Mouse (Mus musculus) forebrain, embryonic 12.5 days (tissue): ENCODE measurements around the gene Tnpo2. TPM values are rescaled to one million over a fixed set of nuclear protein-coding genes. Genes with fewer than 3 reads are reported as not detected.
A peak's percentile ranks its signal among the peaks of the same experiment; 100 is the strongest.

Experiments used
- ATAC-seq: fragments of 200-750 bp; cut with Nextera tagmentation; 2 replicates; pipeline ENCODE4 v1.8.0; 2017; ENCODE audit warnings: moderate TSS enrichment; ENCODE audit not compliant: low FRiP score
- H3K27ac ChIP-seq: fragments of 300-500 bp; sonication (generic); 2 replicates; pipeline ENCODE4 v1.5.1; 2016; ENCODE audit warnings: mild to moderate bottlenecking
- H3K27me3 ChIP-seq: fragments of 300-500 bp; sonication (generic); 2 replicates; pipeline ENCODE4 v1.6.1; 2016; ENCODE audit warnings: mild to moderate bottlenecking
- H3K36me3 ChIP-seq: fragments of 300-500 bp; sonication (generic); replicated peaks from 2 replicates; pipeline ENCODE4 v1.6.1; 2016; ENCODE audit warnings: mild to moderate bottlenecking
- H3K4me1 ChIP-seq: fragments of 300-500 bp; sonication (generic); 2 replicates; pipeline ENCODE4 v1.6.1; 2016
- H3K4me2 ChIP-seq: fragments of 300-500 bp; sonication (generic); 2 replicates; pipeline ENCODE4 v1.6.1; 2016; ENCODE audit warnings: mild to moderate bottlenecking, moderate library complexity
- H3K4me3 ChIP-seq: fragments of 300-500 bp; sonication (generic); replicated peaks from 2 replicates; pipeline ENCODE4 v1.5.1; 2016; ENCODE audit warnings: mild to moderate bottlenecking
- H3K9ac ChIP-seq: fragments of 300-500 bp; sonication (generic); 2 replicates; pipeline ENCODE4 v1.6.1; 2016; ENCODE audit warnings: mild to moderate bottlenecking
- H3K9me3 ChIP-seq: fragments of 300-500 bp; sonication (generic); 2 replicates; pipeline ENCODE4 v1.6.1; 2016
- WGBS: fragments of 180-500 bp; shearing (Covaris S2); methylation state at CpG from one replicate; pipeline ENCODE4 v1.1.7; 2016; 5-methylcytosine and 5-hydroxymethylcytosine counted together
- polyA plus RNA-seq: library from polyadenylated mRNA; unstranded; fragments of >200 nt; fragmentation: Nextera tagmentation; extraction: Ambion mirVana; gene quantifications from 2 replicates; pipeline ENCODE4 v1.2.1, GENCODE M21; 2016

The Tnpo2 gene
- polyA plus RNA-seq, 1 experiment from 2014 or later: 45.1 TPM

GRCm38 (mm10) chr8:85059879-85060616, 23.3 kb downstream of the Tnpo2 start, which contains the start of gene Fbxw9:
TSS of gene Fbxw9 (plus strand) at chr8:85060055.
- H3K27ac ChIP-seq: no peak within 1 kb of the TSS

GRCm38 (mm10) chr8:85062603-85063002, 25.9 kb downstream of the Tnpo2 start:
- H3K9ac ChIP-seq: no peak overlapping the region
- H3K36me3 ChIP-seq: peaks cover 17% of the 10 kb centered on the region
- H3K27me3 ChIP-seq: no peaks in the 10 kb centered on the region
- ATAC-seq: no peak
- H3K9me3 ChIP-seq: no peaks in the 10 kb centered on the region
- H3K4me2 ChIP-seq: no peak overlapping the region
- no peak overlapping the region for H3K27ac ChIP-seq
- 95% methylated on average over 4 of the region's 4 CpGs for WGBS
- H3K4me3 ChIP-seq: no peak overlapping the region
- peaks cover 19% of the 10 kb centered on the region for H3K4me1 ChIP-seq

More at GRCm38 (mm10) chr8:85059879-85060616, 23.3 kb downstream of the Tnpo2 start, which contains the start of gene Fbxw9:
- Histone ChIP-seq H3K9me3 (no peaks in the 10 kb centered on the region), H3K27me3 (no peaks in the 10 kb centered on the region), H3K4me3 (peak within 1 kb of the TSS; percentile 65), H3K4me1 (peaks cover 19% of the 10 kb centered on the region), H3K4me2 (peak within 1 kb of the TSS; percentile 96), H3K36me3 (peaks cover 25% of the 10 kb centered on the region), H3K9ac (peak within 1 kb of the TSS; percentile 64)
- ATAC-seq: peak; percentile 91
- WGBS: under 1% methylated on average over 52 of the region's 53 CpGs

GRCm38 (mm10) chr8:85065213-85065612, 28.5 kb downstream of the Tnpo2 start:
- H3K4me2 ChIP-seq: no peak overlapping the region
- no peaks in the 10 kb centered on the region for H3K27me3 ChIP-seq
- peaks cover 28% of the 10 kb centered on the region for H3K36me3 ChIP-seq
- WGBS: 45% methylated on average over 2 of the region's 2 CpGs
- H3K4me3 ChIP-seq: no peak overlapping the region
- H3K4me1 ChIP-seq: peaks cover 19% of the 10 kb centered on the region
- H3K9me3 ChIP-seq: no peaks in the 10 kb centered on the region
- ATAC-seq: no peak
- H3K9ac ChIP-seq: no peak overlapping the region
- no peak overlapping the region for H3K27ac ChIP-seq

DNA sequence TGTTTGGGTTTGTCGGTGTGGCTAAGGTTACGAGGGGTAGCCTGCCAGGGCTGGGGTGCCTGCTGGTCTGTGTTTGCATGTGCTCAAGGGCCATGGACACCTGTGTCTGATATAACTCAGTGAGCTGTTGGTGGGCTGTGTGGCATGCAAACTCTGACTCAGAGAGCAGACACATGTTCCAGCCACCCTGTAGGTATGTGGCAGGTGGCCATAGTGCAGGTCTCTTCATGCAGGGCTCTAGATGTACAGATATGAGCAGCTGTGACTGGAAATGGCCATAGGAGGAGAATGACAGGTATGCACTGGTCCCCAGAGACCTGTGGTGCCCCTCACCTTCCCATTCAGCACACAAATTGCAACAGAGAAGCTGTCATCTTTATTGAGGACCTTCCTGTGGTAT, 30.4 kb downstream of the Tnpo2 start:
- Histone ChIP-seq H3K4me2 (no peak overlapping the region), H3K4me1 (peaks cover 9% of the 10 kb centered on the region), H3K36me3 (peaks cover 28% of the 10 kb centered on the region), H3K4me3 (no peak overlapping the region), H3K9ac (no peak overlapping the region), H3K9me3 (no peaks in the 10 kb centered on the region), H3K27me3 (no peaks in the 10 kb centered on the region), H3K27ac (no peak overlapping the region)
- no peak for ATAC-seq
- 96% methylated on average over 2 of the region's 2 CpGs for WGBS

GRCm38 (mm10) chr8:85067982-85068381, 31.3 kb downstream of the Tnpo2 start, which contains the start of gene Gm5741:
TSS of gene Gm5741 (minus strand) at chr8:85067982.
- Histone ChIP-seq H3K36me3 (peaks cover 29% of the 10 kb centered on the region), H3K4me2 (no peak within 1 kb of the TSS), H3K27me3 (no peaks in the 10 kb centered on the region), H3K9ac (no peak within 1 kb of the TSS), H3K9me3 (no peaks in the 10 kb centered on the region), H3K27ac (no peak within 1 kb of the TSS), H3K4me3 (no peak within 1 kb of the TSS), H3K4me1 (peaks cover 17% of the 10 kb centered on the region)
- no peak for ATAC-seq

DNA sequence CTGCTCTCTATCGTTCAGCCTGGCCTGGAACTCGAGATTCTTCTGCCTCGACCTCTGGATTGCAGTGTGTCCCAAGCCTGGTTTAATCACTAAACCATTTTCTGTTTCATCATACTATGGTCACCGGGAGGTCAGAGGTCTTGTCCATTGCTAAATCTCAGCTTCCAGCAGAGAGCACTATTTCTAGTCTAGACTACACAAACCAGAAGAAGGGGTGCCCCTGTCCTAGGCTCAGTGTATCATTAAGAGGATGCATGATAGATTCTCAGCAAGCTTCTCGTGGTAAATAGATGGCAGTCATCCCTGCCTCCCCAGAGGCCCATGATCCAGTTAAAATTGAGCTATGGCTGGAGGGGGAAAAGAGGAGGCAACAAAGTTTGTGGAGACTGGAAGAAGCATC, 34.3 kb downstream of the Tnpo2 start:
- 0 out of 2 replicates have a peak overlapping the region, but pooled peaks have one; percentile 96 for H3K27ac ChIP-seq
- H3K4me2 ChIP-seq: peak overlapping the region; percentile 62
- ATAC-seq: no peak
- peak overlapping the region; percentile 82; the same call in 1 of the 2 replicates for H3K9ac ChIP-seq
- H3K4me1 ChIP-seq: peaks cover 19% of the 10 kb centered on the region
- no peaks in the 10 kb centered on the region for H3K9me3 ChIP-seq
- H3K36me3 ChIP-seq: peaks cover 54% of the 10 kb centered on the region
- H3K27me3 ChIP-seq: no peaks in the 10 kb centered on the region
- H3K4me3 ChIP-seq: peak overlapping the region; percentile 92
- WGBS: 88% methylated on average over 5 of the region's 5 CpGs

DNA sequence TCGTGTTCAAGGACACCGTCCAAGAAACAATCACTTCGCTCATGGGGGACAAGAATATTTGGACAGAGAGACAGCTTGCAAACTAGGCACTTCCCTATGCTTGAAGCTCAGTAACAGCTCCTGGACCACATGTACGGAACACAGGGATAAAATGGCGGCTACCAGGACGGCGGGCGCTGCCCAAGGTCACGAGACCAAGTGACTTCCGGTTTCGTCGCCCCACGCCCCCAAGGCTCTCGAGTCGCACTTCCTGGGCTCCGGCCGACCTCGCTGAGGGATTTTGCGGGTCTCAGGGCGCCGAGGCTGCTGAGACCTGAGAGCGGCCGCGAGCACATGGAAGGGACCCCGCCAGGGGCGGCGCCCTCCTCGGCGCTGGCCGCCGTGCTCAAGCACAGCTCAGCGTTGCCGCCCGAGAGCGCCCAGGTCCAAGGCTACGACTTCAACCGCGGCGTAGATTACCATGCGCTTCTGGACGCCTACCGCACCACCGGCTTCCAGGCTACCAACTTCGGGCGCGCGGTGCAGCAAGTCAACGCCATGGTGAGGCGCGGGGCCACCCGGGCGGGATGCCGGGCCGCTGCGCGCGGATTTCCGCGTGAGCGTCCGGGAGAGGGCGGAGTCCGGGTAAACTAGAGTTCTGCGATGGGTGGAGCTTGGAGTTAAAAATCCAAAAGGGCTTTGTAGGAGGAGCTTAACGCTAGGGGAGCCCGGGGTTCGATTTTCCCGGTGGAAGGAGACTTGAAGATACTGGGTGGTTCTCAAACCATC, 35.0 kb downstream of the Tnpo2 start, which contains the start of gene Dhps:
Gene Dhps (plus strand): TSS at position 244 of the 768 bp plus-strand sequence.
- Histone ChIP-seq H3K9me3 (no peaks in the 10 kb centered on the region), H3K4me1 (peaks cover 19% of the 10 kb centered on the region), H3K4me2 (peak within 1 kb of the TSS; percentile 62), H3K9ac (peak within 1 kb of the TSS; percentile 82), H3K27ac (peak within 1 kb of the TSS; percentile 96), H3K4me3 (peak within 1 kb of the TSS; percentile 92), H3K27me3 (no peaks in the 10 kb centered on the region), H3K36me3 (peaks cover 54% of the 10 kb centered on the region)
- WGBS: under 1% methylated on average over 67 of the region's 68 CpGs
- peak; percentile 91 for ATAC-seq

GRCm38 (mm10) chr8:85072364-85072929, 35.7 kb downstream of the Tnpo2 start:
- no peak for ATAC-seq
- Histone ChIP-seq H3K4me2 (peak overlapping the region; percentile 62), H3K27ac (peak overlapping the region; percentile 96; the same call in 1 of the 2 replicates), H3K4me3 (peak overlapping the region; percentile 92), H3K9ac (peak overlapping the region; percentile 82), H3K4me1 (peaks cover 19% of the 10 kb centered on the region), H3K27me3 (no peaks in the 10 kb centered on the region), H3K36me3 (peaks cover 52% of the 10 kb centered on the region), H3K9me3 (no peaks in the 10 kb centered on the region)
- 40% methylated on average over 9 of the region's 9 CpGs for WGBS

DNA sequence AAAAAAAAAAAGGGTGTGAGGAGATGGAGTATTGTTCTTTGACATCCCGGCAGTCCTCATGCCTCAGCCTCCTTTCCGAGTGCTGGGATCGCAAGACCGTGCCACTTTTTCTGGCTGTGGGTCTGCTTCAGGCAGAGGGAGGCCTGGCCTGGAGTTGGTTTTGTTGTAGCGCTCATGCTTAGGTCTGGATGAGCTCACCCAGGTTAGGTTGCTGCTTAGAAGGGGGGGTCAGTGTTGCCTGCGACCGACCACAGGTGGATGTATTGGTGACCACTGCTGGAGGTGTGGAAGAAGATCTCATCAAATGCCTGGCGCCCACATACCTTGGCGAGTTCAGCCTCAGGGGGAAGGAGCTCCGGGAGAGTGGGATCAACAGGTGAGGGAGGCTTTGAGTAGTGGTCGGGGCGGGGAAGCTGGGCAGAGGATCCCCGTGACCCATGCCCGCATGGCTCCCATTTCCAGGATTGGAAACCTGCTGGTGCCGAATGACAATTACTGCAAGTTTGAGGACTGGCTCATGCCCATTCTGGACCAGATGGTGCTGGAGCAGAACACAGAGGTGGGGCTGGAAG, 36.4 kb downstream of the Tnpo2 start:
- peaks cover 19% of the 10 kb centered on the region for H3K4me1 ChIP-seq
- peaks cover 49% of the 10 kb centered on the region for H3K36me3 ChIP-seq
- peak overlapping the region; percentile 62; the same call in 1 of the 2 replicates for H3K4me2 ChIP-seq
- H3K27me3 ChIP-seq: no peaks in the 10 kb centered on the region
- H3K9me3 ChIP-seq: no peaks in the 10 kb centered on the region
- no peak overlapping the region for H3K9ac ChIP-seq
- H3K27ac ChIP-seq: no peak overlapping the region
- no peak for ATAC-seq
- WGBS: 93% methylated on average over 15 of the region's 15 CpGs
- H3K4me3 ChIP-seq: no peak overlapping the region

DNA sequence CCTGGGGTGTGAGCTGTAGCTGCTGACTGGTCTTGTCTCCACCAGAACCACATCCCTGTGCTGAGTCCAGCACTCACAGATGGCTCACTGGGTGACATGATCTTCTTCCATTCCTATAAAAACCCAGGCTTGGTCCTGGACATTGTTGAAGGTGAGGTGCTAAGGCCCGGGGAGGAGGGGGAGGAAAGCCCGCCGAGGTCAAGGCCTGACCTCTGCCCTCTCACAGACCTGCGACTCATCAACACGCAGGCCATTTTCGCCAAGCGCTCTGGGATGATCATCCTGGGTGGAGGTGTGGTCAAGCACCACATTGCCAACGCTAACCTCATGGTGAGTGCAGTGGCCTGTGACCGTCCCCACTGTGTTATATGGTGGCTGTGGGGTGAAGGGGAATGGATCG, 37.5 kb downstream of the Tnpo2 start:
- Histone ChIP-seq H3K4me1 (peaks cover 19% of the 10 kb centered on the region), H3K9ac (no peak overlapping the region), H3K9me3 (no peaks in the 10 kb centered on the region), H3K27me3 (no peaks in the 10 kb centered on the region), H3K36me3 (peaks cover 50% of the 10 kb centered on the region), H3K4me3 (no peak overlapping the region), H3K27ac (no peak overlapping the region), H3K4me2 (no peak overlapping the region)
- no peak for ATAC-seq
- WGBS: 90% methylated on average over 10 of the region's 10 CpGs

- H3K27me3 ChIP-seq: no peaks in the 10 kb centered on the region
- WGBS: 98% methylated on average over 10 of the region's 10 CpGs
- H3K36me3 ChIP-seq: peaks cover 50% of the 10 kb centered on the region
- no peak for ATAC-seq
- H3K4me3 ChIP-seq: no peak overlapping the region
- H3K9ac ChIP-seq: no peak overlapping the region
- no peaks in the 10 kb centered on the region for H3K9me3 ChIP-seq
- no peak overlapping the region for H3K27ac ChIP-seq
- no peak overlapping the region for H3K4me2 ChIP-seq
- peaks cover 23% of the 10 kb centered on the region for H3K4me1 ChIP-seq
Measured at GRCm38 (mm10) chr8:85074617-85075016, 37.9 kb downstream of the Tnpo2 start.

GRCm38 (mm10) chr8:85076001-85076400, 39.3 kb downstream of the Tnpo2 start:
- WGBS: 76% methylated on average over 9 of the region's 9 CpGs
- H3K27ac ChIP-seq: no peak overlapping the region
- no peak overlapping the region for H3K9ac ChIP-seq
- H3K27me3 ChIP-seq: no peaks in the 10 kb centered on the region
- H3K4me2 ChIP-seq: no peak overlapping the region
- H3K9me3 ChIP-seq: no peaks in the 10 kb centered on the region
- H3K4me3 ChIP-seq: no peak overlapping the region
- peaks cover 50% of the 10 kb centered on the region for H3K36me3 ChIP-seq
- ATAC-seq: no peak
- H3K4me1 ChIP-seq: peaks cover 24% of the 10 kb centered on the region
